Mouse (Mus musculus) midbrain, embryonic 15.5 days (tissue): ENCODE data around the gene Tstd2. TPM values are rescaled to one million over a fixed set of nuclear protein-coding genes. Genes with fewer than 3 reads are reported as not detected.

Experiments used
- ATAC-seq: fragments of 200-750 bp; cut with Nextera tagmentation; replicated peaks from 2 replicates; pipeline ENCODE4 v1.8.0; 2017; ENCODE audit warnings: moderate TSS enrichment
- H3K27ac ChIP-seq: fragments of 300-500 bp; sonication (generic); 2 replicates; pipeline ENCODE4 v1.5.1; 2015; ENCODE audit warnings: mild to moderate bottlenecking, inconsistent platforms
- H3K27me3 ChIP-seq: fragments of 300-500 bp; sonication (generic); replicated peaks from 2 replicates; pipeline ENCODE4 v1.6.1; 2015; ENCODE audit warnings: inconsistent platforms
- H3K36me3 ChIP-seq: fragments of 300-500 bp; sonication (generic); replicated peaks from 2 replicates; pipeline ENCODE4 v1.6.1; 2015; ENCODE audit warnings: inconsistent platforms
- H3K4me1 ChIP-seq: fragments of 300-500 bp; sonication (generic); 2 replicates; pipeline ENCODE4 v1.6.1; 2015; ENCODE audit warnings: inconsistent platforms
- H3K4me2 ChIP-seq: fragments of 300-500 bp; sonication (generic); 2 replicates; pipeline ENCODE4 v1.6.1; 2015; ENCODE audit warnings: inconsistent platforms, mild to moderate bottlenecking, moderate library complexity
- H3K4me3 ChIP-seq: fragments of 300-500 bp; sonication (generic); 2 replicates; pipeline ENCODE4 v1.5.1; 2015; ENCODE audit warnings: mild to moderate bottlenecking, inconsistent platforms
- H3K9ac ChIP-seq: fragments of 300-500 bp; sonication (generic); 2 replicates; pipeline ENCODE4 v1.6.1; 2015; ENCODE audit warnings: mild to moderate bottlenecking, inconsistent platforms
- H3K9me3 ChIP-seq: fragments of 300-500 bp; sonication (generic); 2 replicates; pipeline ENCODE4 v1.6.1; 2016; ENCODE audit warnings: inconsistent platforms
- WGBS: fragments of 180-500 bp; shearing (Covaris S2); methylation state at CpG from one replicate; pipeline ENCODE4 v1.1.7; 2015; ENCODE audit warnings: mixed read lengths; 5-methylcytosine and 5-hydroxymethylcytosine counted together
- polyA plus RNA-seq: library from polyadenylated mRNA; unstranded; fragments of >200 nt; fragmentation: Nextera tagmentation; extraction: Ambion mirVana; gene quantifications from 2 replicates; pipeline ENCODE4 v1.2.1, GENCODE M21; 2015

Gene Tstd2
- polyA plus RNA-seq, 1 experiment from 2014 or later, result 33.9 TPM

GRCm38 (mm10) chr4:46092429-46093076, 45.9 kb downstream of the Tstd2 start:
- Histone ChIP-seq H3K4me3 (no peak overlapping the region), H3K27me3 (no peaks in the 10 kb centered on the region), H3K4me1 (no peaks in the 10 kb centered on the region; the same call in 1 of the 2 replicates), H3K9ac (no peak overlapping the region), H3K4me2 (no peak overlapping the region), H3K27ac (no peak overlapping the region), H3K36me3 (no peaks in the 10 kb centered on the region), H3K9me3 (no peaks in the 10 kb centered on the region)
- ATAC-seq, result no peak
- WGBS, result 85% methylated on average over 5 of the region's 5 CpGs

DNA sequence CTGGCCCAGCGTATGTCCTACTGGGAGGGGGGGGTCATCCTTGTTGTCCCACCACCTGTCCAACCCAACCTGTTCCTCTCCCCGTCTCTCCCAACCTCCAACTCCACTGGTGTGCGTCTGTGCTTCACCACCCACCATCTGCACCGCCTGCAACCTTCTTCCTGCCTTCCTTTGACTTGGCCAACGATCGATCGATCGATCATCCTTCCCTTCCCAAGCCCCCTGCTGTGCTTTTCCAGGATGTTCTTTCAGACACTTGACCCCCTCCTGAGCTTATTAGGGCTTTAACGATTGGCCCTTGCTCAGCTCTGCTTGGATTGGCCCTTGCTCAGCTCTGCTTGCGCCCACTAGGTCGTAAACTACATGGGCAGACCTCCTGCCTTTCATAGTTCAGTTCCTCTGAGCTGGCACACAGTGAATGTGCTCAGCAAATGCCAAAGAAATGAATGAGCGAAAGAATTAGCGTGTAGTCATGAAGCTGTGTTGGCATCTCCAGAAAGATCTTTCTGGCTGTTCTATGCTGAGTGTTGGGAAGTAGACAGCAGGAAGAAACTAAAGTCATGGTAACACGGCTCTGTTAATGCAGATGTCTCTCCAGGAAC, 48.9 kb downstream of the Tstd2 start:
- H3K36me3 ChIP-seq, result no peaks in the 10 kb centered on the region
- no peak overlapping the region for H3K27ac ChIP-seq
- no peaks in the 10 kb centered on the region for H3K4me1 ChIP-seq
- ATAC-seq, result no peak
- no peaks in the 10 kb centered on the region for H3K27me3 ChIP-seq
- no peak overlapping the region for H3K4me2 ChIP-seq
- 85% methylated on average over 14 of the region's 14 CpGs for WGBS
- no peak overlapping the region for H3K9ac ChIP-seq
- no peak overlapping the region for H3K4me3 ChIP-seq
- no peaks in the 10 kb centered on the region for H3K9me3 ChIP-seq

- WGBS, result 49% methylated on average over 5 of the region's 5 CpGs
- H3K9me3 ChIP-seq, result no peaks in the 10 kb centered on the region
- H3K4me3 ChIP-seq, result no peak overlapping the region
- no peaks in the 10 kb centered on the region for H3K27me3 ChIP-seq
- no peak overlapping the region for H3K4me2 ChIP-seq
- H3K4me1 ChIP-seq, result no peaks in the 10 kb centered on the region
- no peak for ATAC-seq
- H3K36me3 ChIP-seq, result no peaks in the 10 kb centered on the region
- H3K27ac ChIP-seq, result no peak overlapping the region
- H3K9ac ChIP-seq, result no peak overlapping the region
These were observed 50.6 kb downstream of the Tstd2 start for GRCm38 (mm10) chr4:46087852-46088251.

GRCm38 (mm10) chr4:46087427-46087771, 51.1 kb downstream of the Tstd2 start:
- ATAC-seq, result no peak
- H3K9ac ChIP-seq, result no peak overlapping the region
- no peak overlapping the region for H3K4me2 ChIP-seq
- no peaks in the 10 kb centered on the region for H3K27me3 ChIP-seq
- H3K27ac ChIP-seq, result no peak overlapping the region
- H3K4me3 ChIP-seq, result no peak overlapping the region
- no peaks in the 10 kb centered on the region for H3K9me3 ChIP-seq
- WGBS, result 77% methylated on average over 7 of the region's 7 CpGs
- H3K36me3 ChIP-seq, result no peaks in the 10 kb centered on the region
- no peaks in the 10 kb centered on the region for H3K4me1 ChIP-seq

GRCm38 (mm10) chr4:46086718-46087426, 51.6 kb downstream of the Tstd2 start:
- no peak for ATAC-seq
- WGBS, result 86% methylated on average over 17 of the region's 18 CpGs
- no peaks in the 10 kb centered on the region for H3K27me3 ChIP-seq
- no peaks in the 10 kb centered on the region for H3K36me3 ChIP-seq
- H3K9ac ChIP-seq, result no peak overlapping the region
- H3K4me3 ChIP-seq, result no peak overlapping the region
- no peaks in the 10 kb centered on the region for H3K4me1 ChIP-seq
- H3K27ac ChIP-seq, result no peak overlapping the region
- H3K4me2 ChIP-seq, result no peak overlapping the region
- H3K9me3 ChIP-seq, result no peaks in the 10 kb centered on the region

DNA sequence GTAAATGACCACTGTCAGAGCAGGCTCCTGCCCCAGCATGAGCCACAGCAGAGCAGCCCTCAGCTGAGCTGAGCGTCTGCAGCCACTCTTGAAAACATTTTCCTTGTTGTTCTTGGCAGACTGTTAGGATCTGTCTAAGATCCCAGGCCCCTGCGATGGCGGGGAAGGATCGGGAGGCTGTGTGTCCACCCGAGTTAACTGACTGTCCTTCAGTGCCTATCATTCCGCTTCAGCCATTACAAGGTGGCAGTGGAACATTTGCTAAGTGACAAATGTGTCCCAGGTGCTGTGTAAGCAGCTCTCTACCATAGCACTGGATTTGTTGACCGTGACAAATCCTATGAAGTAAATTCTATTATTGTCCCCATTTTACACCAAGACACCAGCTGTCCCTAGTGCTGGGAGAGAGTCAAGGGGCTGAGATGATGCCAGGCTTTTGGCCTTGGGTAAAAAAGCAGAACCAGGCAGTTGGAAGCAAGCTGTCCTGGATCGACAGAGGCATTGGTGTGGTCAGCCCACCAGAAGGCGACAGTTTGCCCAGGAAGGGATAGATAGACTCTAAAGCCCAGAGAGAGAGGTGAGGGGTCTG, 53.2 kb downstream of the Tstd2 start:
- H3K9me3 ChIP-seq, result no peaks in the 10 kb centered on the region
- H3K27ac ChIP-seq, result no peak overlapping the region
- no peak overlapping the region for H3K4me2 ChIP-seq
- ATAC-seq, result no peak
- no peak overlapping the region for H3K4me3 ChIP-seq
- no peaks in the 10 kb centered on the region for H3K36me3 ChIP-seq
- no peaks in the 10 kb centered on the region for H3K27me3 ChIP-seq
- no peaks in the 10 kb centered on the region for H3K4me1 ChIP-seq
- H3K9ac ChIP-seq, result no peak overlapping the region
- WGBS, result 45% methylated on average over 9 of the region's 9 CpGs

DNA sequence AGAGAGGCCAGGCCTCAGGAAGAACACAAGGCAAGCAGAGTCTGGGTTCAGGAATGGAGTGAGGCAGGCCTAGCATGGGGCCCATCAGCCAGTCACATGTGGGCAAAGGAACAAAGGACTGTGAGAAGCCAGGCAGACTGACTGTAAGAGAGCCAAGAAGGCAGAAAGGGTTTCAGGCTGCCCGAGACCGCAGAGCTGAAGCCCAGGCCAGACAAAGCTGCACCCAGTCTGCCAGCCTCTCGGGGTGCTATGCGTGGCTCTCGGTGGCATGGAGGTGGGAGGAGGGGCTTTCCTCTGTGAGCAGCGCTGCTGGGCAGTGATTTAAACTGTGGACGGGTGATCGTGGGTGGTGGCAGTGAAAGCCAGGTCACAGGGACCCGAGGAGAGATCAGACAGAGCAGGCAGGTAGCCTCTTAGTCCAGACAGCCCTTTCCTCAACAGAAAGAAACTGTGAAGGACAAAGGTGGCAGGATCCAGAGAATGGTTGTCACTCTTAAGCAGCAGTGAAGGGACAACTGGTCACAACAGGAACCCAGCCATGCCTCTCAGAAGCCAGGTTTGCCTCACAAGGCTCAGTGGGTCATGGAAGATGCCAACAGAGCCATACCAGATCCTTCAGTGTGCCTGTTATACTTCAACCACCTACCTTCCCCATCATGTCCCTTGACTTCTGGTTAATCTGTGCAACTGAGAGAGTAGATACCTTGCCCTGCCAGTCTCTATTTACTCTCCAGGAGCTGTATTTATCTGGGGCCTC, 53.9 kb downstream of the Tstd2 start:
- H3K27me3 ChIP-seq, result no peaks in the 10 kb centered on the region
- no peak overlapping the region for H3K9ac ChIP-seq
- no peak for ATAC-seq
- no peaks in the 10 kb centered on the region for H3K4me1 ChIP-seq
- no peaks in the 10 kb centered on the region for H3K9me3 ChIP-seq
- no peak overlapping the region for H3K27ac ChIP-seq
- no peak overlapping the region for H3K4me2 ChIP-seq
- H3K36me3 ChIP-seq, result no peaks in the 10 kb centered on the region
- H3K4me3 ChIP-seq, result no peak overlapping the region
- 65% methylated on average over 9 of the region's 9 CpGs for WGBS

DNA sequence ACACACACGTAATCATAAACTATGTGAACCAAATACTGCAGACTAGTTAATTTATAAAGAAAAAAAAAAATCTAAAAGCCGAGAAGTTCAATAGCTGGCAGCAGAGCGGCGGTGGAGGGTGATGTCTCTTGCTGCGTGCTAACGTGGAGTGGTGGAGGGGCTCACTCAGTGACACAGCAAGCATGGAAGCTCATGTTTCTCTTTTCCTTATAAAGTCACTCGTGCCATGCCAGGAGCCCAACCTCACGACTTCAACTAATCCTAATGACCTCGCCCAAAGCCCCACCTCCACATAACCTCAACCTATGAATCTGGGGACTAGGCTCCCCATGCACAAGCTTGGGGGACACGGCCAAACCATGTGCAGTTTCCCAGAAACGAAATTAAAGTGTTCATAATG, 55.9 kb downstream of the Tstd2 start:
- no peak for ATAC-seq
- no peak overlapping the region for H3K9ac ChIP-seq
- no peak overlapping the region for H3K4me3 ChIP-seq
- 84% methylated on average over 11 of the region's 11 CpGs for WGBS
- no peak overlapping the region for H3K4me2 ChIP-seq
- H3K27me3 ChIP-seq, result no peaks in the 10 kb centered on the region
- no peaks in the 10 kb centered on the region for H3K9me3 ChIP-seq
- H3K4me1 ChIP-seq, result no peaks in the 10 kb centered on the region
- no peak overlapping the region for H3K27ac ChIP-seq
- no peaks in the 10 kb centered on the region for H3K36me3 ChIP-seq

- 89% methylated on average over 4 of the region's 4 CpGs for whole genome bisulfite sequencing
- no peak for ATAC-seq
These were observed 58.2 kb downstream of the Tstd2 start for GRCm38 (mm10) chr4:46080261-46080660.

GRCm38 (mm10) chr4:46076892-46077291, 61.6 kb downstream of the Tstd2 start:
- H3K4me3 ChIP-seq, result no peak overlapping the region
- no peaks in the 10 kb centered on the region for H3K9me3 ChIP-seq
- ATAC-seq, result no peak
- no peaks in the 10 kb centered on the region for H3K4me1 ChIP-seq
- H3K4me2 ChIP-seq, result no peak overlapping the region
- H3K9ac ChIP-seq, result no peak overlapping the region
- H3K36me3 ChIP-seq, result no peaks in the 10 kb centered on the region
- no peaks in the 10 kb centered on the region for H3K27me3 ChIP-seq
- H3K27ac ChIP-seq, result no peak overlapping the region
- 89% methylated on average over 2 of the region's 2 CpGs for WGBS

More at GRCm38 (mm10) chr4:46080261-46080660, 58.2 kb downstream of the Tstd2 start:
- Histone ChIP-seq H3K4me2 (no peak overlapping the region), H3K4me1 (no peaks in the 10 kb centered on the region), H3K27me3 (no peaks in the 10 kb centered on the region), H3K9ac (no peak overlapping the region), H3K4me3 (no peak overlapping the region), H3K9me3 (no peaks in the 10 kb centered on the region), H3K36me3 (no peaks in the 10 kb centered on the region), H3K27ac (no peak overlapping the region)

DNA sequence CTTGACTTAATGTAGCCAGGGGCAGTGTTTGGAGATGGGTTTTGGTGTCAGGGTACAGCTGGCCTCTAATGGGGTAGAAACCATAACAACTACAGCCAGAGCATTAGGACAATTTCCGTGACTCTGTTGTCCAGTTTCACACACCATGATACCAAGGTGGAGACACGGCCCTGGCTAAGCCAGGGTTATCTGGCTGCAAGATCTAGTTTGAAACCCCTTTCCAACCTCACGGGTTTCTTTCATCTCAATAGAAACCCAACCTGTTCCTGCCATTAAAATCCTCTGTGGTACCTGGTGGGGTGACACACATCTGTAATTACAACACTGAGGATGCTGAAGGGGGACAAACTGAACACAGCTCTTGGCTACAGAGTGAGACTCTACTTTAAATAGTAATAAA, 62.8 kb downstream of the Tstd2 start:
- no peaks in the 10 kb centered on the region for H3K4me1 ChIP-seq
- no peak overlapping the region for H3K4me2 ChIP-seq
- H3K4me3 ChIP-seq, result no peak overlapping the region
- H3K36me3 ChIP-seq, result no peaks in the 10 kb centered on the region
- 94% methylated on average over 3 of the region's 3 CpGs for WGBS
- no peaks in the 10 kb centered on the region for H3K27me3 ChIP-seq
- no peak for ATAC-seq
- H3K9me3 ChIP-seq, result no peaks in the 10 kb centered on the region
- H3K27ac ChIP-seq, result no peak overlapping the region
- H3K9ac ChIP-seq, result no peak overlapping the region

DNA sequence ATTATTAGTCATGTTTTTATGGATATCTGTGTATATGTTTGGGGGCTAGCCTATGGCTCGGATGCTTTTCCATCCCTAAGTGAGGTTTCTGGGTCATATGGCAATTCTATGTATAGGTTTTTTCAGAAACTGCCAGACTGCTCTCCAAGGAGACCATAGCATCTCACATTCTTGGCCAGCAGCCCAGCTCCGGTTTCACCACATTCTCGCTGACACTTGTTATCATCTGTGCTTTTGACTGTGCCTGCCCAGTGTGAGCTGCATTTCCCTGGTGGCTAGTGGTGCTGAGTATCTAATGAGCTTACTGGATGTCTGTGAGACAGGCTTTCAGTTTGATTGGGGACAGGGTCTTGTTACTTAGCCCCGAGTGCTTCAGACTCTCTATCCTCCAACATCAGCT, 64.8 kb downstream of the Tstd2 start:
- H3K4me2 ChIP-seq, result no peak overlapping the region
- H3K9me3 ChIP-seq, result no peaks in the 10 kb centered on the region
- no peaks in the 10 kb centered on the region for H3K36me3 ChIP-seq
- H3K27me3 ChIP-seq, result no peaks in the 10 kb centered on the region
- no peak overlapping the region for H3K9ac ChIP-seq
- H3K4me1 ChIP-seq, result no peaks in the 10 kb centered on the region
- no peak for ATAC-seq
- WGBS, result 57% methylated on average over 4 of the region's 4 CpGs
- H3K27ac ChIP-seq, result no peak overlapping the region
- no peak overlapping the region for H3K4me3 ChIP-seq
